Mouse (Mus musculus) lung, postnatal 0 days (tissue): ENCODE measurements at regions not wholly inside any gene's neighbourhood (a gene's known extent, or its start where the extent isn't known, plus 50 kb on each side); places are given as distances from the start of the nearest gene placed in this dataset.
"Not testable (repeated sequence)": the region's sequence is repeated elsewhere in the genome, so short reads cannot be mapped to it uniquely, and the experiment has no call there.

Source experiments
- ATAC-seq: fragments of 200-750 bp; cut with Nextera tagmentation; 2 replicates; pipeline ENCODE4 v1.8.0; 2017; ENCODE audit warnings: moderate library complexity
- DNase-seq: peaks from one replicate; pipeline ENCODE4 v3.0.0-alpha.2; 2016; ENCODE audit warnings: low spot score
- H3K27ac ChIP-seq: fragments of 300-500 bp; sonication (generic); 2 replicates; pipeline ENCODE4 v1.5.1; 2014; ENCODE audit warnings: antibody characterized with exemption, mild to moderate bottlenecking, low read length, mixed read lengths
- H3K27me3 ChIP-seq: fragments of 300-500 bp; sonication (generic); replicated peaks from 2 replicates; pipeline ENCODE4 v1.6.1; 2014; ENCODE audit warnings: low read length, mixed read lengths; ENCODE audit not compliant: insufficient read depth
- H3K36me3 ChIP-seq: fragments of 300-500 bp; sonication (generic); 2 replicates; pipeline ENCODE4 v1.6.1; 2014; ENCODE audit warnings: low read length, mixed read lengths; ENCODE audit not compliant: insufficient read depth
- H3K4me1 ChIP-seq: fragments of 300-500 bp; sonication (generic); 2 replicates; pipeline ENCODE4 v1.6.1; 2014; ENCODE audit warnings: antibody characterized with exemption, low read depth, low read length, mixed read lengths; ENCODE audit not compliant: insufficient read depth
- H3K4me2 ChIP-seq: fragments of 300-500 bp; sonication (generic); replicated peaks from 2 replicates; pipeline ENCODE4 v1.6.1; 2014; ENCODE audit warnings: low read depth, mild to moderate bottlenecking, low read length, moderate library complexity, mixed read lengths
- H3K4me3 ChIP-seq: fragments of 300-500 bp; sonication (generic); 2 replicates; pipeline ENCODE4 v1.5.1; 2014; ENCODE audit warnings: low read depth, low read length
- H3K9ac ChIP-seq: fragments of 300-500 bp; sonication (generic); replicated peaks from 2 replicates; pipeline ENCODE4 v1.6.1; 2014; ENCODE audit warnings: low read depth, mild to moderate bottlenecking
- H3K9me3 ChIP-seq: fragments of 300-500 bp; sonication (generic); 2 replicates; pipeline ENCODE4 v1.6.1; 2016; ENCODE audit warnings: low read length, mixed read lengths
- CTCF ChIP-seq: IDR thresholded peaks from 2 replicates; pipeline ENCODE4 v1.5.1; 2016; ENCODE audit warnings: antibody characterized with exemption, mild to moderate bottlenecking
- EP300 ChIP-seq: IDR thresholded peaks from 2 replicates; pipeline ENCODE4 v1.6.1; 2016; ENCODE audit warnings: antibody characterized with exemption, mild to moderate bottlenecking, control low read depth
- WGBS: fragments of 180-500 bp; shearing (Covaris S2); extraction: QIAGEN DNeasy Blood & Tissue Kit; methylation state at CpG from one replicate; pipeline ENCODE4 v1.1.7; 2014; 5-methylcytosine and 5-hydroxymethylcytosine counted together

- H3K4me3 ChIP-seq: no peak overlapping the region
- H3K4me2 ChIP-seq: no peak overlapping the region
Measured at GRCm38 (mm10) chr19:32989346-32989745, 232.0 kb downstream of the Pten start.

DNA sequence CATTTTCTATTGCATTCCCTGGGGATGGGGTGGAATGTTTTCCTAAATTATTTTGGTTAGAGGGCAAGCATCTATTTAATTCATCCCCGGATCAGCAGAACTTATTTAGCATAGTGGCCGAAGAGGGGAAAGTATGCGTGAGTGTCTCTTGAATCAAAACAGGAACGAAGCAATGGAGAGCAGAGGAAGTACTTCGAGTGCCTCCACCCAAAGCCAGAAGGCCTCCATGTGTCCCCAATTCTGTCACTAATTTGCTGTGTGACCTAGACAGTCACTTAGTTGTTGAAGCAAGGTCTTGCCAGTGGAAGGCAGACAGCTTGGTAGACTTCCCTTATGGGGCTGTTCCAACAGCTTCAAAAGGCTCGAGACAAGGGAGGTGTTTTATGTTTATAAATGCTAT is 233.3 kb downstream of the Pten start:
- Histone ChIP-seq H3K27ac (no peak overlapping the region), H3K36me3 (no peaks in the 10 kb centered on the region), H3K4me2 (no peak overlapping the region), H3K9me3 (no peaks in the 10 kb centered on the region), H3K9ac (no peak overlapping the region), H3K27me3 (no peaks in the 10 kb centered on the region), H3K4me1 (no peaks in the 10 kb centered on the region), H3K4me3 (no peak overlapping the region)
- no peak for TF ChIP-seq CTCF
- TF ChIP-seq EP300: no peak
- DNase-seq (peak; percentile 26), ATAC-seq (no peak; the same call in 1 of the 2 replicates)
- WGBS: 66% methylated on average over 6 of the region's 6 CpGs

More at GRCm38 (mm10) chr19:32989346-32989745, 232.0 kb downstream of the Pten start:
- H3K27ac ChIP-seq: no peak overlapping the region
- no peaks in the 10 kb centered on the region for H3K27me3 ChIP-seq
- H3K9me3 ChIP-seq: no peaks in the 10 kb centered on the region
- no peaks in the 10 kb centered on the region for H3K36me3 ChIP-seq
- TF ChIP-seq EP300 (no peak), CTCF (no peak)
- ATAC-seq: no peak
- no peaks in the 10 kb centered on the region for H3K4me1 ChIP-seq
- no peak overlapping the region for H3K9ac ChIP-seq
- DNase-seq: no peak
- WGBS: 82% methylated on average over 6 of the region's 6 CpGs

- DNase-seq (no peak), ATAC-seq (no peak)
- H3K9ac ChIP-seq: no peak overlapping the region
- H3K36me3 ChIP-seq: no peaks in the 10 kb centered on the region
- H3K4me2 ChIP-seq: no peak overlapping the region
- H3K4me1 ChIP-seq: no peaks in the 10 kb centered on the region
- no peak overlapping the region for H3K27ac ChIP-seq
- TF ChIP-seq CTCF (no peak), EP300 (no peak)
- H3K4me3 ChIP-seq: no peak overlapping the region
- no peaks in the 10 kb centered on the region for H3K27me3 ChIP-seq
- 76% methylated on average over 2 of the region's 3 CpGs for WGBS
- H3K9me3 ChIP-seq: no peaks in the 10 kb centered on the region
Measured at GRCm38 (mm10) chr19:32998576-32999170, 241.4 kb downstream of the Pten start.

DNA sequence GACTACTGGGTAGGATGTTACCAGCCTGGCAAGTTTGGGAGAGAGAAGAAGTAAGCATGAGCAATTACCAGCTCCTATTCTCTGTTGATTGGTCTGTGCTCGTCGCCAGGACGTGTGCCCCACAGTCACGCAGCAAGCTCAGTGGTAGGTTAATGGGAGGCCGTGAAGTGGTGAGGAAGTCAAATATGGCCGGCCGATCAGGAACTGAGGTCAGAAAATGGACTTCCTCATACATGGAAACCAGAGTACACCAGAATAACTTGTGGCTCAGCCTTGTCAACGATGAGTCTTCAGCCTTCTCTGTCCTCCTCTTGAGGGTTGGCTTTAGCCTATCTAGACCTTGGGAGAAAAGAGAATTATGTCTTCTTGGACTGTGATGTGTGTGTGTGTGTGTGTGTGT is 250.3 kb downstream of the Pten start:
- Histone ChIP-seq H3K4me1 (no peaks in the 10 kb centered on the region), H3K27ac (no peak overlapping the region), H3K9ac (no peak overlapping the region), H3K27me3 (no peaks in the 10 kb centered on the region), H3K36me3 (no peaks in the 10 kb centered on the region), H3K4me2 (no peak overlapping the region), H3K9me3 (no peaks in the 10 kb centered on the region), H3K4me3 (no peak overlapping the region)
- TF ChIP-seq CTCF: no peak
- TF ChIP-seq EP300: no peak
- 90% methylated on average over 8 of the region's 8 CpGs for WGBS
- DNase-seq (no peak), ATAC-seq (no peak)

DNA sequence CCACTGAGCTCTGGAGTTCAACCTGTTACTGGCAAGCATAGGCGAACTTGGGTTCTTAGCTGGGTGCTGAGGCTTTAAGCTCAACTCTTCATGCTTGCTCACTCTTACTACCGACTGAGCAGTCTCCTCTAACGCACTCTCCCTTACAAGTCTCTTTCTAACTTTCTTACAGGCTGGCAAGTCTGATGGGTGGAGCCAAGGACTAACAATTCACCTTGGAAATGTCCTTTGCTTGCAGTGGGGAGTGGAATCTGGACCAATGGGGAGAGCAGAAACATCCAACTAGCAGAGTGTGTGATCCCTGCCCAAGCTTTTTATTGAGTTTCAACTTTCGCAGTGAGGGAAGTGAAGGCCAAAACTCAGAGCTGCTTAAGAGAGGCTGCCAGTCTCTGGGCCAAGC is 250.8 kb downstream of the Pten start:
- Histone ChIP-seq H3K4me3 (no peak overlapping the region), H3K9ac (no peak overlapping the region), H3K4me2 (no peak overlapping the region), H3K9me3 (no peaks in the 10 kb centered on the region), H3K27ac (no peak overlapping the region), H3K4me1 (no peaks in the 10 kb centered on the region), H3K27me3 (no peaks in the 10 kb centered on the region), H3K36me3 (no peaks in the 10 kb centered on the region)
- TF ChIP-seq EP300 (no peak), CTCF (no peak)
- DNase-seq (no peak), ATAC-seq (no peak)
- WGBS: 83% methylated on average over 4 of the region's 4 CpGs

GRCm38 (mm10) chr19:33008794-33009193 is 251.5 kb downstream of the Pten start:
- no peaks in the 10 kb centered on the region for H3K4me1 ChIP-seq
- DNase-seq (no peak), ATAC-seq (no peak)
- H3K27ac ChIP-seq: no peak overlapping the region
- WGBS: 85% methylated on average over 1 of the region's 1 CpGs
- no peaks in the 10 kb centered on the region for H3K9me3 ChIP-seq
- H3K27me3 ChIP-seq: no peaks in the 10 kb centered on the region
- no peak for TF ChIP-seq EP300
- TF ChIP-seq CTCF: no peak
- H3K36me3 ChIP-seq: no peaks in the 10 kb centered on the region
- no peak overlapping the region for H3K4me3 ChIP-seq
- no peak overlapping the region for H3K4me2 ChIP-seq
- H3K9ac ChIP-seq: no peak overlapping the region

DNA sequence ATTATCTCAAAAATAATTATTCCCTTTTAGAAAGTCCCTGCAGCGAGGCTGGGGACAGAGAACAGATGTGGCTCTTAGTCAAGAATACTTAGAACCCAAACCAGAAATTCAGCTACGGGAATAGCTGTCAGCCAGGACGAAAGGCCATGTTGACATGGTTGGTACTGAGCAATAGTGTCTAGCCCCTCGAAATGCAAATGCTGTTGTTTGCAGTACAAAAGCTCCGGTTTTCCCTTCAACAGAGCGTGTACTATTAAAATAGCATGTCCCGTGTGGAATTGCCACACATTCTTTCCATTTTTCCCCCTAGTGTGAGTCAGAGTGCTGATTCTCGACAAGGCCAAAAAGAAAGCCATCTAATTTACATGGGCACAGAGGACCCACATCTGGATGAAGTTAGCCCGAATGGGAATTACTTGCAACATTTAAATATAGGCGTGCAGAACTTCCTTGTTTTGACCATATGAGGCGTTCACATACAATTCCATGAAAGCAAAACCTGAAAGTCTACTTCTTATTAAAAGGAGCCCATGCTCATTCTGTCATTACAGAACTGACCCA is 253.7 kb downstream of the Pten start:
- Histone ChIP-seq H3K9me3 (no peaks in the 10 kb centered on the region), H3K27me3 (no peaks in the 10 kb centered on the region), H3K4me3 (no peak overlapping the region), H3K36me3 (no peaks in the 10 kb centered on the region), H3K27ac (no peak overlapping the region), H3K4me2 (no peak overlapping the region), H3K4me1 (no peaks in the 10 kb centered on the region), H3K9ac (no peak overlapping the region)
- no peak for DNase-seq
- no peak for ATAC-seq
- WGBS: 78% methylated on average over 11 of the region's 11 CpGs
- TF ChIP-seq CTCF (no peak), EP300 (no peak)

DNA sequence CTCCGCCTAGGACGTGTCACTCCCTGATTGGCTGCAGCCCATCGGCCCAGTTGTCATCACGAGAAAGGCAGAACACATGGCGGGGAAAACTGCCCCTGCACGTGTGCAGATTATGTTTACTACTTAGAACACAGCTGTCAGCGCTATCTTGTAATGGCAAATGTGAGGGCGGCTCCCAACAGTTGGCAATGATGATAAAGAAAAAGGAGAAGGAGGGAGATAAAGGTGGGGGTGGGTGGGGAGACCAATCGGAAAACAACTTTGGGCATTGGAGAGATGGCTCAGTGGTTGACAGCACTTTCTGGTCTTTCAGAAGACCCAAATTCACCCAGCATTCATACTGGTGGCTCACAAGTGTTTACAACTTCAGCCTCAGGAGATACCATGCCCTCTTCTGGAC is 257.6 kb downstream of the Pten start:
- not testable (repeated sequence) for H3K9ac ChIP-seq, ATAC-seq, H3K27me3 ChIP-seq, H3K4me1 ChIP-seq, H3K9me3 ChIP-seq, H3K4me2 ChIP-seq, H3K36me3 ChIP-seq, DNase-seq, H3K4me3 ChIP-seq, H3K27ac ChIP-seq
- 83% methylated on average over 9 of the region's 9 CpGs for WGBS
